Mouse (Mus musculus) midbrain, embryonic 11.5 days (tissue): ENCODE data around the gene Lrch3. TPM values are rescaled to one million over a fixed set of nuclear protein-coding genes. Genes with fewer than 3 reads are reported as not detected.

Source experiments
- ATAC-seq: fragments of 200-750 bp; cut with Nextera tagmentation; 2 replicates; pipeline ENCODE4 v1.8.0; 2017; ENCODE audit warnings: moderate TSS enrichment, moderate library complexity; ENCODE audit not compliant: low FRiP score
- DNase-seq: peaks from one replicate; pipeline ENCODE4 v3.0.0; 2015; ENCODE audit warnings: low spot score; ENCODE audit errors: missing footprints
- H3K27ac ChIP-seq: fragments of 300-500 bp; sonication (generic); 2 replicates; pipeline ENCODE4 v1.5.1; 2014; ENCODE audit warnings: low read depth, low read length
- H3K27me3 ChIP-seq: fragments of 300-500 bp; sonication (generic); 2 replicates; pipeline ENCODE4 v1.6.1; 2014; ENCODE audit warnings: mild to moderate bottlenecking, low read length, moderate library complexity, mixed read lengths; ENCODE audit not compliant: control insufficient read depth, insufficient read depth
- H3K36me3 ChIP-seq: fragments of 300-500 bp; sonication (generic); 2 replicates; pipeline ENCODE4 v1.6.1; 2014; ENCODE audit warnings: mild to moderate bottlenecking, low read length, moderate library complexity, mixed read lengths; ENCODE audit not compliant: control insufficient read depth, insufficient read depth
- H3K4me1 ChIP-seq: fragments of 300-500 bp; sonication (generic); 2 replicates; pipeline ENCODE4 v1.6.1; 2014; ENCODE audit warnings: low read length; ENCODE audit not compliant: control insufficient read depth, insufficient read depth
- H3K4me2 ChIP-seq: fragments of 300-500 bp; sonication (generic); 2 replicates; pipeline ENCODE4 v1.6.1; 2014; ENCODE audit warnings: mild to moderate bottlenecking, moderate library complexity
- H3K4me3 ChIP-seq: fragments of 300-500 bp; sonication (generic); 2 replicates; pipeline ENCODE4 v1.5.1; 2014; ENCODE audit warnings: low read depth, low read length
- H3K9ac ChIP-seq: fragments of 300-500 bp; sonication (generic); 2 replicates; pipeline ENCODE4 v1.6.1; 2014; ENCODE audit warnings: low read length
- H3K9me3 ChIP-seq: fragments of 300-500 bp; sonication (generic); 2 replicates; pipeline ENCODE4 v1.6.1; 2016; ENCODE audit warnings: low read length; ENCODE audit not compliant: control insufficient read depth
- WGBS: fragments of 180-500 bp; shearing (Covaris S2); extraction: QIAGEN DNeasy Blood & Tissue Kit; methylation state at CpG from one replicate; pipeline ENCODE4 v1.1.7; 2014; 5-methylcytosine and 5-hydroxymethylcytosine counted together
- polyA plus RNA-seq: library from polyadenylated mRNA; unstranded; fragments of >200 nt; fragmentation: Nextera tagmentation; extraction: Ambion mirVana; gene quantifications from 2 replicates; pipeline ENCODE4 v1.2.1, GENCODE M21; 2014

Lrch3 gene
- polyA plus RNA-seq, 1 experiment from 2014 or later, result 33.7 TPM

DNA sequence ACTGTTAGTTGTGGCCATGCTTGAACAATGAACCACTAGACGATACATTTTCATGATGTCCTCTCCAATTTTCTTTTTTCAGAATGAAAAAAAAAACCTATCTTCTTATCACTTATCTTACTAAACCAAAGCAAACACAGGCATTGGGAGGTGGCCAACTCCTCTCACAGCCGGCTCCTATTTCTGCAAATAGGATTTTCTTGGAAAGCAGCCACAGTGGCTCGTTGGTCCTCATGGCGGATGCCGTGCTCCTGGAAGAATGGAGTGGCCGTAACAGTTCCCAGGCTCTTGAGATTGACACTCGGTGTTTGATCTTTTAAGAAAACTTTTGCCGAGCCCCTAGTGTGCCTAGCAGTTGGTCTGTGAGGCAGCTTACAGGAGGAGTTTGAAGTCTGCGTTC, 91.3 kb downstream of the Lrch3 start:
- Histone ChIP-seq H3K4me2 (no peak overlapping the region), H3K4me1 (no peaks in the 10 kb centered on the region; the same call in 1 of the 2 replicates), H3K4me3 (no peak overlapping the region), H3K9me3 (no peaks in the 10 kb centered on the region), H3K36me3 (peaks cover 12% of the 10 kb centered on the region), H3K27me3 (no peaks in the 10 kb centered on the region), H3K9ac (no peak overlapping the region), H3K27ac (no peak overlapping the region)
- DNase-seq, result no peak
- no peak for ATAC-seq
- WGBS, result 58% methylated on average over 9 of the region's 9 CpGs

- no peak overlapping the region for H3K9ac ChIP-seq
- H3K27me3 ChIP-seq, result no peaks in the 10 kb centered on the region
- no peak overlapping the region for H3K4me3 ChIP-seq
- peaks cover 7% of the 10 kb centered on the region for H3K36me3 ChIP-seq
- no peak overlapping the region for H3K27ac ChIP-seq
- DNase-seq (no peak), ATAC-seq (no peak)
- 92% methylated on average over 7 of the region's 7 CpGs for WGBS
- no peak overlapping the region for H3K4me2 ChIP-seq
- no peaks in the 10 kb centered on the region for H3K9me3 ChIP-seq
- H3K4me1 ChIP-seq, result no peaks in the 10 kb centered on the region; the same call in 1 of the 2 replicates
These were observed 93.0 kb downstream of the Lrch3 start for GRCm38 (mm10) chr16:33006888-33007287.

GRCm38 (mm10) chr16:33007436-33007835, 93.5 kb downstream of the Lrch3 start:
- no peak overlapping the region for H3K9ac ChIP-seq
- no peaks in the 10 kb centered on the region; the same call in 1 of the 2 replicates for H3K4me1 ChIP-seq
- ATAC-seq (no peak), DNase-seq (no peak)
- no peak overlapping the region for H3K4me3 ChIP-seq
- no peak overlapping the region for H3K4me2 ChIP-seq
- no peaks in the 10 kb centered on the region for H3K27me3 ChIP-seq
- 84% methylated on average over 7 of the region's 7 CpGs for WGBS
- H3K36me3 ChIP-seq, result peaks cover 10% of the 10 kb centered on the region
- H3K9me3 ChIP-seq, result no peaks in the 10 kb centered on the region
- no peak overlapping the region for H3K27ac ChIP-seq

DNA sequence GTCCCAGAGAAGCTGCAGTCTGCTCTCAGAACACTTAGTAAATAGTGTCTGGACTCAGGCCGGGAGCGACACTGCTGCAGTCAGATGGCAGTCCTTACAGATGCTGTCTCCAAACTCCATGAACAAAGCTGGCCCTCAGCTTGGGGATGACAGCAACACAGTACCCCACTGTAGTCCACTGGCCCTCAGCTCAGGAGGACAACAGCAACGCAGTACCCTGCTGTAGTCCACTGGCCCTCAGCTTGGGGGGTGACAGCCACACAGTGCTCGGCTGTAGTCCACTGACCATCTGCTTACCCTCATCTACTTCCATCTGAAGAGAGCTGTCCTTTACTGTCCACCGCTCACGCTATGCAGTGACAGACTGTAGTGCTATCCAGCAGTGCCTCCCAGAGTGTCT, 96.3 kb downstream of the Lrch3 start:
- ATAC-seq (no peak), DNase-seq (no peak)
- no peak overlapping the region for H3K4me2 ChIP-seq
- H3K4me3 ChIP-seq, result no peak overlapping the region
- H3K4me1 ChIP-seq, result no peaks in the 10 kb centered on the region
- H3K27ac ChIP-seq, result no peak overlapping the region
- H3K36me3 ChIP-seq, result peaks cover 21% of the 10 kb centered on the region
- no peak overlapping the region for H3K9ac ChIP-seq
- no peaks in the 10 kb centered on the region for H3K27me3 ChIP-seq
- no peaks in the 10 kb centered on the region for H3K9me3 ChIP-seq
- 95% methylated on average over 6 of the region's 6 CpGs for WGBS

- peaks cover 17% of the 10 kb centered on the region for H3K36me3 ChIP-seq
- H3K9ac ChIP-seq, result no peak overlapping the region
- DNase-seq (no peak), ATAC-seq (no peak)
- H3K4me1 ChIP-seq, result no peaks in the 10 kb centered on the region
- H3K4me3 ChIP-seq, result no peak overlapping the region
- H3K27me3 ChIP-seq, result no peaks in the 10 kb centered on the region
- H3K27ac ChIP-seq, result no peak overlapping the region
- 92% methylated on average over 5 of the region's 5 CpGs for WGBS
- H3K9me3 ChIP-seq, result no peaks in the 10 kb centered on the region
- no peak overlapping the region for H3K4me2 ChIP-seq
These were observed 99.9 kb downstream of the Lrch3 start for GRCm38 (mm10) chr16:33013801-33014200.

- peaks cover 14% of the 10 kb centered on the region for H3K36me3 ChIP-seq
- no peak overlapping the region for H3K9ac ChIP-seq
- WGBS, result 87% methylated on average over 1 of the region's 1 CpGs
These were observed 101.0 kb downstream of the Lrch3 start for GRCm38 (mm10) chr16:33014921-33015320.

GRCm38 (mm10) chr16:33015396-33015907, 101.6 kb downstream of the Lrch3 start:
- ATAC-seq (no peak), DNase-seq (no peak)
- H3K4me3 ChIP-seq, result no peak overlapping the region
- no peaks in the 10 kb centered on the region for H3K4me1 ChIP-seq
- no peak overlapping the region for H3K4me2 ChIP-seq
- H3K9me3 ChIP-seq, result no peaks in the 10 kb centered on the region
- H3K27me3 ChIP-seq, result no peaks in the 10 kb centered on the region
- WGBS, result 92% methylated on average over 3 of the region's 3 CpGs
- no peak overlapping the region for H3K9ac ChIP-seq
- H3K27ac ChIP-seq, result no peak overlapping the region
- H3K36me3 ChIP-seq, result peaks cover 14% of the 10 kb centered on the region

More at GRCm38 (mm10) chr16:33014921-33015320, 101.0 kb downstream of the Lrch3 start:
- no peak overlapping the region for H3K4me2 ChIP-seq
- no peaks in the 10 kb centered on the region for H3K9me3 ChIP-seq
- H3K4me1 ChIP-seq, result no peaks in the 10 kb centered on the region
- no peaks in the 10 kb centered on the region for H3K27me3 ChIP-seq
- no peak overlapping the region for H3K27ac ChIP-seq
- DNase-seq, result no peak
- no peak for ATAC-seq
- no peak overlapping the region for H3K4me3 ChIP-seq

GRCm38 (mm10) chr16:33015986-33016385, 102.1 kb downstream of the Lrch3 start:
- Histone ChIP-seq H3K27ac (no peak overlapping the region), H3K4me3 (no peak overlapping the region), H3K4me1 (no peaks in the 10 kb centered on the region), H3K4me2 (no peak overlapping the region), H3K36me3 (peaks cover 14% of the 10 kb centered on the region), H3K27me3 (no peaks in the 10 kb centered on the region), H3K9ac (no peak overlapping the region), H3K9me3 (no peaks in the 10 kb centered on the region)
- ATAC-seq (no peak), DNase-seq (no peak)
- 100% methylated on average over 2 of the region's 2 CpGs for WGBS

- Histone ChIP-seq H3K4me1 (no peaks in the 10 kb centered on the region), H3K9ac (no peak overlapping the region), H3K9me3 (no peaks in the 10 kb centered on the region), H3K27ac (no peak overlapping the region), H3K4me3 (no peak overlapping the region), H3K27me3 (no peaks in the 10 kb centered on the region), H3K4me2 (no peak overlapping the region), H3K36me3 (peaks cover 7% of the 10 kb centered on the region)
- no peak for DNase-seq
- ATAC-seq, result no peak
- WGBS, result 92% methylated on average over 5 of the region's 5 CpGs
These were observed 103.9 kb downstream of the Lrch3 start for GRCm38 (mm10) chr16:33017677-33018349.
